In the genomic region with DNA sequence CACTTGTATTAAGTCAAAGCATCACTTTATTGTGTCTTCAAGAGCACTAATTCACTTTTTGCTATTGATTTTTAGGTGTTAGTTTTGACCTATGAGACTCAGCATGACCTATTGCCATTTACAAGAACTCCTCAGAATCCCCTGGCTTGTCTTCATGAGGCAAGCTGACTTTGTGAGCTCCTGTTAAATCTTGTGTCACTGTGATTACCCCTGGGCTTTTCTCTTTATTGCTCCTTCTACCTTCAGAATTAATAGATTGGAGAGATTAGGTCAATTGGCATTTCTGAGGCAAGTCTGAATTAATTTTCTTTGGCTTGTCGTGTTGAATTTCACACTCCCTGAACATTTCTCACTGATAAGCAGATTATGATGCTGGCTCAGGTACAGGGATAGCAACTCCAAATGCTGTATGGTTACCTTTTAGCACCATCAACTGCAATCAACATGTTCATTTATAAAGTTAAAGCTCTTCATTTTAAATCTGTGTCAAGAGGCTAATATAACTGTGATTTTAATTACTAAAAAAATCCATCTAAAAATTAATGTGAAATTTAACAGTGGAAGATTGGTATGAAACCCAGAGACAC, we compare ENCODE assay signal across 14 mouse cellular contexts. TPM values are rescaled to one million over a fixed set of nuclear protein-coding genes. Genes with fewer than 3 reads are reported as not detected.
"Had no signal": no experiment of that assay in that cellular context is flagged by ENCODE, and none has a peak within 500 bp of the region (broad histone marks: within the 10 kb centered on the region; RNA-seq: fewer than 3 reads in every experiment).

No protein-coding gene starts in this region.

- H3K9me3 ChIP-seq: limb, embryonic 10.5 days; limb, embryonic 13.5 days; liver, embryonic 13.5 days had no signal

- H3K4me3 ChIP-seq: layer of hippocampus, adult 2 months; limb, embryonic 10.5 days; limb, embryonic 13.5 days; liver, embryonic 13.5 days had no signal

- H3K36me3 ChIP-seq: limb, embryonic 10.5 days; limb, embryonic 13.5 days; liver, embryonic 13.5 days had no signal

- H3K27me3 ChIP-seq: limb, embryonic 13.5 days; liver, embryonic 13.5 days had no signal

- ATAC-seq: intestine, postnatal 0 days had no signal

- DNase-seq: kidney, adult 2 months; kidney, postnatal 25 days; layer of hippocampus, adult 9-11 months; liver, embryonic 13.5 days; lung, adult 2 months; thymus, adult 18-20 months; thymus, postnatal 36 days had no signal

- H3K4me1 ChIP-seq: limb, embryonic 10.5 days; limb, embryonic 13.5 days; liver, embryonic 13.5 days had no signal

- H3K27ac ChIP-seq: kidney, postnatal 0 days; layer of hippocampus, adult 2 months; limb, embryonic 10.5 days; limb, embryonic 13.5 days; liver, embryonic 13.5 days; macrophage had no signal

- H3K9ac ChIP-seq: limb, embryonic 13.5 days; liver, embryonic 13.5 days had no signal

- H3K4me2 ChIP-seq: limb, embryonic 13.5 days; liver, embryonic 13.5 days had no signal

RNA-seq across cellular contexts. Expression of gene Pcdh9, which starts 44.3 kb away (rescaled TPM):
- total RNA-seq: megakaryocyte, adult 5-6 weeks had no signal
- polyA plus RNA-seq: macrophage had no signal
